Mouse (Mus musculus): ENCODE measurements around the gene Crebbp.

The Crebbp gene

DNA sequence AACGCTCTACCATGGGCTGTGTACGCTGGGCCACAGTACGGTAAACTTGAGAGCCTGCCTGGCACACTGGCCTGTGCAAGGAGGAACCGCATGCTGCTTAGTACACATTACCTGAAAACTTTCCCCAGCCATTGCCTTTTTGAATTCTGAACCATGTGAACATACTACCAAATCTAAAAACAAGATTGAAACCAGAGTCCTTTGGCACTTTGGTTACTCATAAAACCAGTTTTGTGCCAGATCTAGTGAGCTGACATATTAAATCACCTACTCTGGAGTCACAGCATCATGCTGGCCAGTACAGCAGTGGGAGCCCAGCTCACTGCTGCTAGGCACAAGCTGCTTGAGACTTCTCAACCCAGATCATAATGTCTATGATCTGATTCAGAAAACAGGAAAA is 172.2 kb downstream of the Crebbp start:
- no peak for DNase-seq

DNA sequence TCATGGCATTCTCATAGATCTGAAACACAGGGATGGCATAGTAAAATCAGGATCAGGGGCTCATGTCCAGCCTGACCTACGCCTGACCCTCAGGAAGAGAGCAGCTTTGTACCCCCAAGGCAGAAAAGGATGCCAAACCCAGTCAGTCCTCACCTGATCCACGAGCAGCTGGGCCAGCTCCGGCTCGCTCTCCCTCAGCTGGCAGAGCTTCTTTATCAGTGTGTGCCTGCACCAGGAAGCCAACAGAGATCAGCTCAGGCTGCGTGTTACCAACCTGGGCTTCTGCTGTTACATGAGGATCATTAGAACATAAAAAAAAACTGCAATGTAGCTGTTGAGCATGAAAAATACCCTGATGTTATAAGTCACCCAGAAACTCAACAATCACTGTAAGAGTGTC is 173.6 kb downstream of the Crebbp start:
- no peak for DNase-seq

DNA sequence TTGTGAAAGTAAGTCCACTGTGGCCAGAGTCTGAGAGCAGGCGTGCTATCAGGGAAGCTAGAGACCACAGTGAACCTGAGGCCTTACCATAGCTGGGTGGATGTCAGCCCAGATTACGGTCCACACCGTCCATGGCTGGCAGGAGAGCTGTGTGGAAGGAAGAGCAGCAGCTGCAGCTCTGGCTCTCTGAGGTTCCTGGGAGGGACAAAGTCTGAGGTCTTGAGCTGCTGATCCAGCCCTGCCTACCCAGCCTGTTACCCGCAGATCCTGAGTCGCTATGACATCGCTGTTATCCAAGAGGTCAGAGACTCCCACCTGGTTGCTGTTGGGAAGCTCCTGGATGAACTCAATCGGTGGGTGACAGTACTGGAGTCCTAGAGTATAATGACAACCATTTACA is 176.1 kb downstream of the Crebbp start:
- no peak for DNase-seq

DNA sequence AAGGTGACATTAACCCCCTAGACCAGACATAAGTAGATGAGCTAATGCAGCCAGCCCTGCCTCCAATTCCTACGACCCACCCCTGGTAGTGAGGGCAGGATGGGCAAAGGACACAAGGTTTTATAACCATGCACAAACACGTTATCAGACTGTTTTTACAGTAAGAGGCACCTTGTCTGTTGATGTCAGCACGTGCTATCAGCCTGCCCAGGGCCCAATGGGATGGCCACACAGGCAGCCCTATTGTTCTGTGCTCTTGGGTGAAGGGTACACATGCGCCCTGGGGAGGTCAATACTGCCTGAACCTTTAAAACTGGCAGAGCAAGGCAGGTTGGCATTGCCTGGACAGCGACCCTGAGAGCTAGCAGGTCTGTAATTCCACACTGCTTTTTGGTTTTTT is 177.0 kb downstream of the Crebbp start, which contains the start of gene Dnase1:
TSS of gene Dnase1 (plus strand) at position 136 of the 400 bp plus-strand sequence.
- no peak for DNase-seq

DNA sequence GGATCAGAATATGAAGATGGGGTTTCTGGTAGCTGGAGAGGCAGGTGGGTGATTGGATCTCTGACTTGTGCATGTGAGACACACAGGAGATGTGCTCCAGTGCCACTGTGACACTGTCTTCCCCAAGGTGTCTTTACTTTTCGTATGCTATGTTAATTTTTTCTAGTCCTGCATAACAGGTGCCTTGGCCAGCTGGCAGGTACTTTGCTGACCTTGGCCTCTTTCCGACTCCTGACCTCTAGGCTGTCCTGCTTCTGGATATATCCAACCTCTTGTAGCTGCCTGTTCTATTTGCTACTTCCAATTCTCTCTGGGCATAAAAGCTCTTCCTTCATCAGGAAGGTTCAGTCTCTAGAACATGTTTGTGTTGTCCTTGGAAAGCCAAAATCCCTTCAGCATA is 178.2 kb downstream of the Crebbp start:
- no peak for DNase-seq

DNA sequence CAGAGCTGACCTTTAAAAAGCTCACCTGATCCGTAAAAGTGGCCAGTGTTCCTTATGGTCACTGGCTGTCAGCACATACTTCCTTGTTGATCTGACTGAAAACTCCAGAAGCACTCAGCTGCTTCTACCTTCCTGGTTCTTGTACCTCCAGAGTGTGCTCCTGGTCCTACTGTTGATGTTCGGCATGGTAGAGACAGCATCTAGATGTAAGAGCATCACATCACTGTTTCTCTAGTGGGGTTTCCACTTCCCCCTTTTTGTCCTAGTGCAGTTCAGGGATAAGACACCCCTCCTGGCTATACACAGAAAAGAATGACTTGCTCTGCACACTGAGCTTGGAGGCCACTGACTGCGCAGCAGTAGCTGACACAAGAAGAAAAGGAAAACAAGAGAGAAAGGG is 179.3 kb downstream of the Crebbp start:
- no peak for DNase-seq

DNA sequence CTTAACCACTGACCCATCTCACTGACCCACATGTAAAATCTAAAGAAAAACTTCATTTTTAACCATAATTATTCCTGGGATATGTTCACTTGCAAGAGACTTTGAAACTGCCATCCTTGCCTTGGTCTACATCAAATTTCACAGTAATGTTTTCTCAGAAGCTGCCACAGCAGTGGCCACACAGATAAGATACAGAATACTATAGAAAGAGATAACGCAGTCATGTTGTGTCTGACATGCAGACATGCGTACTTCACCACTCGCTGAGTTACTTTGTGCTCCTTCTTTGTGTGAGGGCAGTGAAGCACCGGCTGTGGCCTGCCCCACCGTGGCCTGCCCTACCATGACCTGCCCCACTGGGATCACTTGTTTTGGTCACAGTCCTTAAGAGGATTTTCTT is 179.8 kb downstream of the Crebbp start:
- DNase-seq: no peak

DNA sequence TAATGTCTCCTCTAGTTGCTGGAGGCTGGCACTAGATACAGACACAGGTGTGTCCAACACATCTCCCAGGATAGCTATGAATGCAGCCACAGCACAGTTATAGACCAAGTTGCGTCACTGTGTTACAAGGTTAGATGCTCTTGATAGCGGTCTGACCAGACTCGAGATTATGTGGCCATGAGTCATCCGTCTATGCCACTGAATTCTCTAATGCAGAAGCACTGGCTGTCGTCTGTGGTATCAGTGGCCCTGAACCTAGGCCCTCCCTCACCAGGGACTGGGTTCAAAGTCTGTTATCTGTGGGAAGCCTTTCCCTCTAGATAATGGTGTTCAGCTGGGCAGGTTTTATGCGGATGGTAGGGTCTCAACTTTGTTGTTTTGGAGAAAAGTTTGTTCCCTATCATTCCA is 181.5 kb downstream of the Crebbp start:
- DNase-seq: no peak

DNA sequence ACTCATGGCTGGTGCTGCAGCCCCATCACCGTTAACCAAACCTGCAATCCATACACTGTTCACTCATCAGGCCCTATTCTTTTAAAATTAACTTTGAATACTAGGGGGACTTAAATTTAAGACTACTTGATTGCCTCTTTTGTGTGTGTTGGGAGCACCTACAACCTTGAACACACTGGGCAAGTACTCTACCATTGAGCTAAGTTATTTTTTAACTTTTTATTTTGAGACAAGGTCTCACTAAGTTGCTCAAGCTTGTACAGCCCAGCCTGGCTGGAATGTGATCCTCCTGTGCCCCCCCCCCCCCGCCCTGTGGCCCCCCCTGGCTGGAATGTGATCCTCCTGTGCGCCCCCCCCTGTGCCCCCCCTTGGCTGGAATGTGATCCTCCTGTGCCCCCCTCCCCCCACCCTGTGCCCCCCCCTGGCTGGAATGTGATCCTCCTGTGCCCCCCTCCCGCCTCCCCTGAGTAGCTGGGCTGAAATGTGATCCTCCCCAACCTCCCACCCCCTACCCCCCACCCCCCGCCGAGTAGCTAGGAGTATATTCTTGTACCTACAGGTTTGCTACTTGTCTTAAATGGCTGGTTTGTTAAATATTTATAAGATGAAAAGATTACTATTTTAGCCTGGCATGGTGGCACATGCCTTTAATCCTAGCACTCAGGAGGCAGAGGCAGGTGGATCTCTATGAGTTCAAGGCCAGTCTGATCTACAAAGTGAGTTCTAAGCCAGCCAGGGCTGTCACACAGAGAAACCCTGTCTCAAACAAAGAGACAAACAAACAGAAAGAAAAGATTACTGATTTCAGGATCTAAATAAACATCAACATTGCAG is 182.1 kb downstream of the Crebbp start:
- no peak for DNase-seq

All from cerebellum, postnatal 25 days (tissue).